Mouse (Mus musculus): ENCODE results near the gene Wsb1. TPM values are rescaled to one million over a fixed set of nuclear protein-coding genes. Genes with fewer than 3 reads are reported as not detected.

The Wsb1 gene
- polyA plus RNA-seq, 1 experiment from 2014 or later: 376 TPM

DNA sequence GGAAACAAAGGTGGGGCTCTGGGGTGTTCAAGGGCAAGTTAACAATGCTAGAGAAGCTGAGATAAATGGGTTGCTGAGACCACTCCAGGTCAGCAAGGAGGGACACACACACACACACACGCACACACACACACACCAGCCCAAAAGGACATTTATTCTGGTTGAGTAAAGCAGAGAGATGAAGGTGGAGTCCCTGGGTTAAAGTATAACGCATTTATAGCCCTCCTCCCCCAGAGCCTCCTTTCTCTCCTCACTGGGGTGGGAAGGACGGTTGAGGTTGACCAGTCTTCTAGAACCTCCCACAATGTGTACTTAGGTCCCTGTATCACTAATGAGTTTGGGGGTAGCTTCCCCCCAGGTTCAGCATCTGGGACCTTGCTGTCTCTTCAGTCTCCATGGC is 37.7 kb upstream of the Wsb1 start:
- Histone ChIP-seq H3K27ac (replicated peaks; ENCODE audit: low read depth, low read length) (no peak overlapping the region), H3K4me3 (ENCODE audit: low read depth, low read length) (no peak overlapping the region), H3K9me3 (ENCODE audit: control insufficient read depth, low read length) (no peaks in the 10 kb centered on the region), H3K4me2 (ENCODE audit: low read depth, severe bottlenecking) (no peak overlapping the region), H3K27me3 (ENCODE audit: control insufficient read depth, insufficient read depth, low read length) (no peaks in the 10 kb centered on the region), H3K4me1 (ENCODE audit: control insufficient read depth, insufficient read depth, low read length) (peaks cover 6% of the 10 kb centered on the region; the same call in 1 of the 2 replicates), H3K9ac (ENCODE audit: low read length) (no peak overlapping the region), H3K36me3 (ENCODE audit: control insufficient read depth, insufficient read depth, low read length) (no peaks in the 10 kb centered on the region)
- WGBS: 88% methylated on average over 3 of the region's 3 CpGs
- no peak for ATAC-seq (ENCODE audit: insufficient number of reproducible peaks, low FRiP score, low TSS enrichment, low read depth)
- DNase-seq (ENCODE audit: low spot score): no peak

GRCm38 (mm10) chr11:79291651-79292050 is 37.2 kb upstream of the Wsb1 start:
- DNase-seq (ENCODE audit: low spot score): no peak
- H3K4me1 ChIP-seq (ENCODE audit: control insufficient read depth, insufficient read depth, low read length): peaks cover 6% of the 10 kb centered on the region; the same call in 1 of the 2 replicates
- no peak for ATAC-seq (ENCODE audit: insufficient number of reproducible peaks, low FRiP score, low TSS enrichment, low read depth)
- H3K27me3 ChIP-seq (ENCODE audit: control insufficient read depth, insufficient read depth, low read length): no peaks in the 10 kb centered on the region
- H3K36me3 ChIP-seq (ENCODE audit: control insufficient read depth, insufficient read depth, low read length): no peaks in the 10 kb centered on the region
- no peak overlapping the region for H3K4me2 ChIP-seq (ENCODE audit: low read depth, severe bottlenecking)
- no peaks in the 10 kb centered on the region for H3K9me3 ChIP-seq (ENCODE audit: control insufficient read depth, low read length)
- WGBS: 64% methylated on average over 5 of the region's 5 CpGs
- no peak overlapping the region for H3K9ac ChIP-seq (ENCODE audit: low read length)
- no peak overlapping the region for H3K4me3 ChIP-seq (ENCODE audit: low read depth, low read length)
- H3K27ac ChIP-seq (replicated peaks; ENCODE audit: low read depth, low read length): no peak overlapping the region

- Histone ChIP-seq H3K9ac (ENCODE audit: low read length) (no peak overlapping the region), H3K36me3 (ENCODE audit: control insufficient read depth, insufficient read depth, low read length) (no peaks in the 10 kb centered on the region), H3K27ac (replicated peaks; ENCODE audit: low read depth, low read length) (no peak overlapping the region), H3K9me3 (ENCODE audit: control insufficient read depth, low read length) (no peaks in the 10 kb centered on the region), H3K4me3 (ENCODE audit: low read depth, low read length) (no peak overlapping the region), H3K4me2 (ENCODE audit: low read depth, severe bottlenecking) (no peak overlapping the region), H3K4me1 (ENCODE audit: control insufficient read depth, insufficient read depth, low read length) (peaks cover 6% of the 10 kb centered on the region; the same call in 1 of the 2 replicates), H3K27me3 (ENCODE audit: control insufficient read depth, insufficient read depth, low read length) (no peaks in the 10 kb centered on the region)
- DNase-seq (ENCODE audit: low spot score) (peak; percentile 58), ATAC-seq (ENCODE audit: insufficient number of reproducible peaks, low FRiP score, low TSS enrichment, low read depth) (no peak)
- WGBS: 58% methylated on average over 2 of the region's 2 CpGs
Observed at GRCm38 (mm10) chr11:79290473-79290872, 36.0 kb upstream of the Wsb1 start.

DNA sequence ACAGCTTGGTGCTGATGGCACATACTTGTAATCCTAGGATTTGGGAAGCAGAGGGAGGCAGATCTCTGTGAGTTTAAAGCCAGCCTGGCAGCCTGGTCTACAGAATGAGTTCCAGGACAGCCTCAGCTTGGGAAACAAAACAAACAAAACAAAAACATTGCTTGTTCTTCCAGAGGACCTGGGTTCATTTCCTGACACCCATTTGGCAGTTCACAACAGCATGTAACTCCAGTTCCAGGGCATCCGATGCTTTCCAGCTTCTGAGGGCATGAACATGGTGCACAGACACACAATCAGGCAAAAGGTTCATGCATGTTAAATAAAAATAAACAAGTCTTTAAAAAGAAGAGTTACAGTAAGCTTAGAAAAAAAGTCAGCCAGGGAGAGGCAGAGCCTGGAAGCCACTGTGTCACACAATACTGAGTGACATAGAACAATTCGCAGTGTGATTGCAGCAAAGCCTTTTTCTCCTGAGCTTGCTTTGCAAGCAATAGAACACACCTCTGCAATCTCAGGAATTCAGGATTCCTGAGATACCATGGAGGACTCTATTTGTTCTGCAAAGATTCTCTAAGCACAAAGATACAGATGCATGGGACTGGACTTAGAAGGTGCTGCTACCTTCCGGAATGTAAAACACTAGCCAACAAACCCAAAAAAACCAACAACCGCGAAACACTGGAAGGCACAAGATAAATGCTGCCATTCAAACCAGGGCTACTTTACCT is 34.6 kb upstream of the Wsb1 start:
- Histone ChIP-seq H3K36me3 (ENCODE audit: control insufficient read depth, insufficient read depth, low read length) (no peaks in the 10 kb centered on the region), H3K27me3 (ENCODE audit: control insufficient read depth, insufficient read depth, low read length) (no peaks in the 10 kb centered on the region), H3K27ac (replicated peaks; ENCODE audit: low read depth, low read length) (no peak overlapping the region), H3K4me2 (ENCODE audit: low read depth, severe bottlenecking) (no peak overlapping the region), H3K4me3 (ENCODE audit: low read depth, low read length) (no peak overlapping the region), H3K9ac (ENCODE audit: low read length) (no peak overlapping the region), H3K4me1 (ENCODE audit: control insufficient read depth, insufficient read depth, low read length) (peaks cover 6% of the 10 kb centered on the region; the same call in 1 of the 2 replicates), H3K9me3 (ENCODE audit: control insufficient read depth, low read length) (no peaks in the 10 kb centered on the region)
- 85% methylated on average over 5 of the region's 5 CpGs for WGBS
- ATAC-seq (ENCODE audit: insufficient number of reproducible peaks, low FRiP score, low TSS enrichment, low read depth) (no peak), DNase-seq (ENCODE audit: low spot score) (no peak)

DNA sequence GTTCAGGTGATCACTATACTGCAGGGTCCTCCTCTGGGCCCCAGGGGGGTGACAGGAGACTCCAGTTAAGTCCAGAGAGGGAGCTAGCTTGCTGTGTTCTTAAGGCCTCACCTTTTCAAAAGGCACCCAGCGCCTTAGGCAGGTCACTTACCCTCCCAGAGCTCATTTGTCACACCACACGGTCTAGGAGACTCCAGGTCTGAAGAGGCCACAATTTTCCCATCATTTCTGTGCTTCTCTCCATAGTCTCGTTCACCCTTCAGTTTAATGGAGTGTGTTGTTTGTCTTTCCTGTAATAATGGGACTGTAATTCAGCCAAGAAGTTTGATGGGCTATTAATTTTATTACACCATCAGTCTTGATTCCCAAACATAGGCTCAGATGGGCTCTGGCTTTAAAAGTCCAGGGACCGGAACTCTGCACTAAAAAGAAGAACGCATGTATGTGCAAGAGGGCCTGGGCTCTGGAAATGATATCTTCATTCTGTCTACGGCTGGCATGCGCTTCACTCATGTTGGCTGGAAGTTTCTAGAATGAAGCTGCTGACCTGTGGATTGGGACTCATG is 33.9 kb upstream of the Wsb1 start:
- no peak for ATAC-seq (ENCODE audit: insufficient number of reproducible peaks, low FRiP score, low TSS enrichment, low read depth)
- Histone ChIP-seq H3K4me3 (ENCODE audit: low read depth, low read length) (no peak overlapping the region), H3K36me3 (ENCODE audit: control insufficient read depth, insufficient read depth, low read length) (no peaks in the 10 kb centered on the region), H3K27me3 (ENCODE audit: control insufficient read depth, insufficient read depth, low read length) (no peaks in the 10 kb centered on the region), H3K9ac (ENCODE audit: low read length) (no peak overlapping the region), H3K4me2 (ENCODE audit: low read depth, severe bottlenecking) (no peak overlapping the region), H3K9me3 (ENCODE audit: control insufficient read depth, low read length) (no peaks in the 10 kb centered on the region), H3K4me1 (ENCODE audit: control insufficient read depth, insufficient read depth, low read length) (0 out of 2 replicates have a peak, but pooled peaks cover 3% of the 10 kb centered on the region), H3K27ac (replicated peaks; ENCODE audit: low read depth, low read length) (no peak overlapping the region)
- no peak for DNase-seq (ENCODE audit: low spot score)
- WGBS: 48% methylated on average over 7 of the region's 7 CpGs

GRCm38 (mm10) chr11:79287447-79287846 is 33.0 kb upstream of the Wsb1 start:
- Histone ChIP-seq H3K27ac (replicated peaks; ENCODE audit: low read depth, low read length) (no peak overlapping the region), H3K36me3 (ENCODE audit: control insufficient read depth, insufficient read depth, low read length) (no peaks in the 10 kb centered on the region), H3K4me2 (ENCODE audit: low read depth, severe bottlenecking) (no peak overlapping the region), H3K27me3 (ENCODE audit: control insufficient read depth, insufficient read depth, low read length) (no peaks in the 10 kb centered on the region), H3K4me3 (ENCODE audit: low read depth, low read length) (no peak overlapping the region), H3K9me3 (ENCODE audit: control insufficient read depth, low read length) (no peaks in the 10 kb centered on the region), H3K4me1 (ENCODE audit: control insufficient read depth, insufficient read depth, low read length) (0 out of 2 replicates have a peak, but pooled peaks cover 3% of the 10 kb centered on the region), H3K9ac (ENCODE audit: low read length) (no peak overlapping the region)
- DNase-seq (ENCODE audit: low spot score) (no peak), ATAC-seq (ENCODE audit: insufficient number of reproducible peaks, low FRiP score, low TSS enrichment, low read depth) (no peak)
- 79% methylated on average over 6 of the region's 6 CpGs for WGBS

GRCm38 (mm10) chr11:79286305-79286799 is 31.9 kb upstream of the Wsb1 start:
- no peak overlapping the region for H3K27ac ChIP-seq (replicated peaks; ENCODE audit: low read depth, low read length)
- WGBS: 87% methylated on average over 9 of the region's 9 CpGs
- H3K4me2 ChIP-seq (ENCODE audit: low read depth, severe bottlenecking): no peak overlapping the region
- no peaks in the 10 kb centered on the region for H3K27me3 ChIP-seq (ENCODE audit: control insufficient read depth, insufficient read depth, low read length)
- H3K9ac ChIP-seq (ENCODE audit: low read length): no peak overlapping the region
- ATAC-seq (ENCODE audit: insufficient number of reproducible peaks, low FRiP score, low TSS enrichment, low read depth): no peak
- no peak overlapping the region for H3K4me3 ChIP-seq (ENCODE audit: low read depth, low read length)
- H3K36me3 ChIP-seq (ENCODE audit: control insufficient read depth, insufficient read depth, low read length): no peaks in the 10 kb centered on the region
- H3K9me3 ChIP-seq (ENCODE audit: control insufficient read depth, low read length): no peaks in the 10 kb centered on the region
- H3K4me1 ChIP-seq (ENCODE audit: control insufficient read depth, insufficient read depth, low read length): peaks cover 4% of the 10 kb centered on the region; the same call in 1 of the 2 replicates
- DNase-seq (ENCODE audit: low spot score): no peak

GRCm38 (mm10) chr11:79283350-79284030 is 29.0 kb upstream of the Wsb1 start:
- Histone ChIP-seq H3K9me3 (ENCODE audit: control insufficient read depth, low read length) (no peaks in the 10 kb centered on the region), H3K4me1 (ENCODE audit: control insufficient read depth, insufficient read depth, low read length) (peaks cover 14% of the 10 kb centered on the region; the same call in 1 of the 2 replicates), H3K4me3 (ENCODE audit: low read depth, low read length) (no peak overlapping the region), H3K27me3 (ENCODE audit: control insufficient read depth, insufficient read depth, low read length) (no peaks in the 10 kb centered on the region), H3K27ac (replicated peaks; ENCODE audit: low read depth, low read length) (no peak overlapping the region), H3K9ac (ENCODE audit: low read length) (no peak overlapping the region), H3K36me3 (ENCODE audit: control insufficient read depth, insufficient read depth, low read length) (no peaks in the 10 kb centered on the region), H3K4me2 (ENCODE audit: low read depth, severe bottlenecking) (no peak overlapping the region)
- 93% methylated on average over 4 of the region's 4 CpGs for WGBS
- DNase-seq (ENCODE audit: low spot score) (no peak), ATAC-seq (ENCODE audit: insufficient number of reproducible peaks, low FRiP score, low TSS enrichment, low read depth) (no peak)

Data from limb, embryonic 11.5 days (tissue).